Mouse (Mus musculus) forebrain, embryonic 11.5 days (tissue): ENCODE measurements around the gene Nsg2. TPM values are rescaled to one million over a fixed set of nuclear protein-coding genes. Genes with fewer than 3 reads are reported as not detected.
"Not testable (repeated sequence)": the region's sequence is repeated elsewhere in the genome, so short reads cannot be mapped to it uniquely, and the experiment has no call there.

Experiments
- ATAC-seq: fragments of 200-750 bp; cut with Nextera tagmentation; replicated peaks from 2 replicates; pipeline ENCODE4 v1.8.0; 2017; ENCODE audit warnings: moderate TSS enrichment; ENCODE audit not compliant: low FRiP score
- DNase-seq: peaks from one replicate; pipeline ENCODE4 v3.0.0-alpha.2; 2017; ENCODE audit warnings: low spot score
- H3K27ac ChIP-seq: fragments of 300-500 bp; sonication (generic); 2 replicates; pipeline ENCODE4 v1.5.1; 2014; ENCODE audit warnings: low read depth, low read length
- H3K27me3 ChIP-seq: fragments of 300-500 bp; sonication (generic); 2 replicates; pipeline ENCODE4 v1.6.1; 2014; ENCODE audit warnings: mild to moderate bottlenecking, low read length, mixed read lengths; ENCODE audit not compliant: control insufficient read depth, insufficient read depth
- H3K36me3 ChIP-seq: fragments of 300-500 bp; sonication (generic); 2 replicates; pipeline ENCODE4 v1.6.1; 2014; ENCODE audit warnings: mild to moderate bottlenecking, low read length, moderate library complexity, mixed read lengths; ENCODE audit not compliant: control insufficient read depth, insufficient read depth
- H3K4me1 ChIP-seq: fragments of 300-500 bp; sonication (generic); replicated peaks from 2 replicates; pipeline ENCODE4 v1.6.1; 2014; ENCODE audit warnings: low read length, mixed read lengths; ENCODE audit not compliant: control insufficient read depth, insufficient read depth
- H3K4me2 ChIP-seq: fragments of 300-500 bp; sonication (generic); 2 replicates; pipeline ENCODE4 v1.6.1; 2014; ENCODE audit warnings: low read depth, mild to moderate bottlenecking, low read length, moderate library complexity, mixed read lengths; ENCODE audit not compliant: severe bottlenecking
- H3K4me3 ChIP-seq: fragments of 300-500 bp; sonication (generic); 2 replicates; pipeline ENCODE4 v1.5.1; 2014; ENCODE audit warnings: low read depth, low read length
- H3K9ac ChIP-seq: fragments of 300-500 bp; sonication (generic); 2 replicates; pipeline ENCODE4 v1.6.1; 2014; ENCODE audit warnings: low read length
- H3K9me3 ChIP-seq: fragments of 300-500 bp; sonication (generic); 2 replicates; pipeline ENCODE4 v1.6.1; 2016; ENCODE audit warnings: low read length, mixed read lengths; ENCODE audit not compliant: control insufficient read depth
- WGBS: fragments of 180-500 bp; shearing (Covaris S2); extraction: QIAGEN DNeasy Blood & Tissue Kit; methylation state at CpG from one replicate; pipeline ENCODE4 v1.1.7; 2014; 5-methylcytosine and 5-hydroxymethylcytosine counted together
- polyA plus RNA-seq: library from polyadenylated mRNA; unstranded; fragments of >200 nt; fragmentation: Nextera tagmentation; extraction: Ambion mirVana; gene quantifications from 2 replicates; pipeline ENCODE4 v1.2.1, GENCODE M21; 2014

The Nsg2 gene
- polyA plus RNA-seq, 1 experiment from 2014 or later = 24.9 TPM

DNA sequence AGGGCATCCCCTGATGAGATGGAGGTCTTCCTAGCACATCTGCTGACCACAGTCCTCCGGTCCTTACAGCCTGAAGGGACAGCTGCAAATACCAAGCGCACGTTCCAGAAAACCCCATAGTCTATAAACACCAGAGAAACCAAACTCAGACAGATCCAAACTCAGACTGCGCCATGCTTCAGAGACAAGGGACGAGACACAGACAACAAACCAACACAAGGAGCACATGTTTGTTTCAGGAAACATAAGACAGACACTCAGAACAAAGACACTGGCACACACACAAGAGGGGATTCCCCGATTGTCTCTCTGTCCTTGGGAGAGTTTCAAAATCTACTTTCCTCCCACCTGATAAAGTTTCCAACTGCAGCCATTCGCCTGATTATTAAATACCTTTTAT, 18.4 kb upstream of the Nsg2 start:
- DNase-seq (no peak), ATAC-seq (no peak)
- Histone ChIP-seq H3K9ac (no peak overlapping the region), H3K27ac (no peak overlapping the region), H3K4me2 (no peak overlapping the region), H3K9me3 (no peaks in the 10 kb centered on the region; the same call in 1 of the 2 replicates), H3K27me3 (no peaks in the 10 kb centered on the region), H3K4me3 (no peak overlapping the region), H3K4me1 (no peaks in the 10 kb centered on the region), H3K36me3 (no peaks in the 10 kb centered on the region)
- WGBS = 91% methylated on average over 7 of the region's 7 CpGs

DNA sequence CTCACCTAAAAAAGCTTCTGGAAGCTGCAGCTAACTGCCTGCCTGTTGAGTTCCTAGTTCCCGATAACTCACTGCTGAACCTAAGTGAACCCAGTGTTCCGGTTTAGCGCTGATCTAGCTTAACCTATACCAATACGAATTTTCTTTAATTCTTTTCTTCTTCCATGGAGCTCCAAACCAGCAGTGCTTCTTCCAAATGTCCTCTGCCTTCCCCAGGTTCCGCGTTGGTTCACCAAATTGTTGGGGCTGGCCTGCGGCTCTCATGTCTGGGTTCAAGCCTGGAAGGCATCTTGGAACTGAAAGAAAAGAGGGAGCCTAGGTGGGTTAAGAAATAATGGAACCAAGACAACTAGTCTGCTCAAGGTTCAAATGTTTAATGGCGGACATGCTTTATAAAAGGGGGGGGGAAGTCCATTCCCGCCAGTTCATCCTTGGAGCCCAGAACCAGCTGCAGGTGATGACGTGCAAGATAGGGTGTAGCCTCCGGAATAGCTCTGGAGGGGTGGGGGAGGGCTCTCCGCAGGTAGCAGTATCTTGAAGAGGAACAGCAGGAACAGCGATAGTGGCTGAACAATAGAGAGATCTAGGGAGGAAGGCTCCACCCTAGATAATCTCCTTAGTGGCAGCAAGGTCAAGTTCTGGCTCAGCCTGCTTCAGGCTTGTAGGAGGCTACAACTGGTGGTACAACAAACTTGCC, 17.9 kb upstream of the Nsg2 start:
- H3K4me3 ChIP-seq, H3K9me3 ChIP-seq, H3K36me3 ChIP-seq, H3K9ac ChIP-seq, ATAC-seq, H3K4me2 ChIP-seq, H3K4me1 ChIP-seq, H3K27ac ChIP-seq, H3K27me3 ChIP-seq, DNase-seq: not testable (repeated sequence)
- 85% methylated on average over 13 of the region's 13 CpGs for WGBS

DNA sequence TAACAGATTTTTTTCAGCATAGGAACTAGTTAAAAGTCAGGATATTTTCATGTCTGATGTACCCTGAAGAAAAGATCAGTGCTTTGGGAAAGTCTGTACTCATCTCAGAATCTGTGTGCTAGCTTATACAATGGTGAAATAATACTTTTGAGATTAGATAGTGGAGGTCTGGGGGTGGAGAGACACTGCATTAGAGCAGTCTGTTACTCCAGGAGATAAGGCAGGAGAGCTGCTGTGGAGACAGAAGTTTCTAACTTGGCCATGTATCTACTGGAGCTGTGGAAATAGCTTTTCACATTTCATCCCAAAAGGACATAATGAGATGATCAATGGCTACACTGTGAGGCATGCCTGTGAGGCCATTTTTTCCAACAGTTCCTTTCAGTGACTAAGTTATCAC, 17.0 kb upstream of the Nsg2 start:
- no peak overlapping the region for H3K27ac ChIP-seq
- H3K27me3 ChIP-seq = no peaks in the 10 kb centered on the region
- DNase-seq = no peak
- H3K36me3 ChIP-seq = no peaks in the 10 kb centered on the region
- no peak overlapping the region for H3K9ac ChIP-seq
- no peak for ATAC-seq
- no peaks in the 10 kb centered on the region for H3K4me1 ChIP-seq
- no peak overlapping the region for H3K4me3 ChIP-seq
- H3K9me3 ChIP-seq = no peaks in the 10 kb centered on the region; the same call in 1 of the 2 replicates
- H3K4me2 ChIP-seq = no peak overlapping the region

DNA sequence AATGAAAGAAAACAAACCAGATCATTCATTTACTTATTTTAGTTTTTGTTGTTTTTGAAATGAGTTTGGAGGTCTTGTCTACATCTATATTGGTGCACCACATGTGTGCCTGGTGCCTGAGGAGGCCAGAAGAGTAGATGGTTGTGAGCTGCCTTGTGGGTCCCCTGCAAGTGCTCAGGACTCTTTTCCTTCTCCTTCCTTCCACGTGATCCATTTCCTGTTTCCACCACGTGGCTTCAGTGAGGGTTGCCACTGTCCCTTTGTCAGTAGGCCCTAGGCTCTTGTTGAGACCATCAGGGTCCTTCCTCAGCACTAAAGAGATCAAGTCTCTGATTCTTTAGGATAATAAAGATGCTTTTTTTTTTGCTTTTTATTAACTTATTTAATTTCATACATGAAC, 15.5 kb upstream of the Nsg2 start:
- Histone ChIP-seq H3K27ac (no peak overlapping the region), H3K36me3 (no peaks in the 10 kb centered on the region), H3K9me3 (no peaks in the 10 kb centered on the region; the same call in 1 of the 2 replicates), H3K4me1 (no peaks in the 10 kb centered on the region), H3K4me2 (no peak overlapping the region), H3K27me3 (no peaks in the 10 kb centered on the region), H3K9ac (no peak overlapping the region), H3K4me3 (no peak overlapping the region)
- DNase-seq (no peak), ATAC-seq (no peak)
- 82% methylated on average over 2 of the region's 2 CpGs for WGBS

DNA sequence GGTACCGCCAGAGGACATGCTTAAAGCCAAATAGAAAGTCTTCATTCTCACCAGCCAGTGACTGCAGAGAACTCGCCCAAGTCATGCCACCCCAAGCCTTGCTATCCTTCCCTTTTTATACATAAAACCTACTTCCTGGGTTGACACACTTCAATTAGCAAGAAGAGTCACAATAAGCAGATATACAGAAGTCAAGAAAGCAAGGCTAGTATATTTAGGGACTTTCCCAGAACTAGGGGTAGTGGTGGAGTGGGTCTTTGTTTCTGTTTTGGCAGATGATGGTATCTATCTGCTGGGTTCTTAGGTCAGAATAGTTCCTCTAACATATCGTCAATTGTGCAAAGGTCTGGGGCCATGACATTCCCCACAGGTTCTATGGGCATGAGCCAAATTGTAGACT, 7.7 kb upstream of the Nsg2 start:
- Histone ChIP-seq H3K4me3 (no peak overlapping the region), H3K4me2 (no peak overlapping the region), H3K4me1 (no peaks in the 10 kb centered on the region), H3K27me3 (no peaks in the 10 kb centered on the region), H3K27ac (no peak overlapping the region), H3K9me3 (no peaks in the 10 kb centered on the region), H3K36me3 (no peaks in the 10 kb centered on the region), H3K9ac (no peak overlapping the region)
- WGBS = 87% methylated on average over 3 of the region's 3 CpGs
- ATAC-seq (no peak), DNase-seq (no peak)

DNA sequence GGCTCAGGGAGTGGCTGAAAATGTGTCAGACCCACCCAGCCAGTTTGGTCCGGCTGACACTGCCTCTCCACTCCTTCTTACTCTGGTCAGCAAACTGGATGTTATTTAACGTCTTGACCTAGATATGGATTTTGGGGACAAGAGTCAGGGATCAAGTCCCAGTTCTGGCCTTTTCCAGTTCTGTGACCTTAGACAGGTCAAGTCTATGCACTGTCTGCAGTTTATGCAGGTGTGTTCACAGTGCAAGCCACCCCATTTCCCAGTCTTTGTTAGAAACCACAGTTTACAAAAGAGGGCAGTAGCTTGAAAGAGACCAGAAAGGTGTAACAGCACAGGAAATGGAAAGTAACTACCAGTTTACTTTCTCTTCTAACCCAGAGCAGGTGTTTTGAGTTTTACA, 547 bp upstream of the Nsg2 start:
- Histone ChIP-seq H3K4me2 (no peak overlapping the region), H3K36me3 (no peaks in the 10 kb centered on the region), H3K27me3 (no peaks in the 10 kb centered on the region), H3K9me3 (no peaks in the 10 kb centered on the region), H3K4me1 (peaks cover 19% of the 10 kb centered on the region), H3K4me3 (no peak overlapping the region), H3K27ac (no peak overlapping the region), H3K9ac (no peak overlapping the region)
- DNase-seq (no peak), ATAC-seq (no peak)
- WGBS = 52% methylated on average over 2 of the region's 2 CpGs

DNA sequence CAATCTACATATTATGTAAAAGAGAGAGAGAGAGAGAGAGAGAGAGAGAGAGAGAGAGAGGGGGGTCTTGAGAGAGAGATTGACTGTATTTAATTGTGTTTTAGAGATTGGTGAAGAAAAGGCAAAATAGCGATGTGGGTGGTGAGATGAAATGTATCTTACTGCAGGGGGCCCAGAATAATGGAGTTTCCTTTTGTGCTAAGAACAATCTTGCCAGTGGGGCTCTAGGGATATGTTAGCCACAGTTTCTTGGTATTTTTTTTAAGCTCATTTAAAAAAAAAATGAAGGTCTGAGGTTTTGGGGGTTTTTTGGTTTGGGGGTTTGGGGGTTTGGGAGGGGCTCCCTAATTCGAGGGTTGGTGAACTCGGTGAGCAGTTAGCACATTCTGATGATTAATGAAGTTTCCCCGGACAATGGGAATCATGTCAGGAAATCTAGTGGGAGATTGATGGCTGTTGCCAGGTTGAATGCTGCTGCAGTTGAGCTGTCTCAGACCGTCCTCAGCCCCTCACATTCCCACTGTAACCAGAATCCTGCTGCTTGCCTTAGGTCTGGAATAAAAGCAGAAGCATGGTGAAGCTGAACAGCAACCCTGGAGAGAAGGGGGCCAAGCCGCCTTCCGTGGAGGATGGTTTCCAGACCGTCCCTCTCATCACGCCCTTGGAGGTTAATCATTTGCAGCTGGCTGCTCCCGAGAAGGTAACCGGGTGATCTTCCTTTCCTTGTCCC, 1.1 kb downstream of the Nsg2 start:
- DNase-seq = no peak

DNA sequence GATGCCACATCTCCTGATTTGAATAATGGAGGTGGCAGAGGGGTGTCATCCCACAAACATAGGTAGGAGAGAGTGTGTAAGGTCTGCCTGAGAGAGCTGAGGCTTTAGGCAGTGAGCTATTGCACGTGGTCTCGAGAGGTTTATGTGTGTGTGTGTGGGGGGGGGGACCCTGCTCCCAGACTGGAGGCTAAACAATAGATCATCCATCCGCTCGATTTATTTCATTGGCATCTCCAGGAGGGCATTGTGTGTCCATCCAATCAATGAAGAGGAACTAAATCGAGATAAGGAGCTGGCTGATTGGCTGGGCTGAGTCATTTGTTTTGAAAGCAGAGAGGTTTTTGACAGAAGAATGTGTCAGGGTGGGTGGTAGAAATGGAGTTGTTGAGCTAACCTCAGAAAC, 2.4 kb downstream of the Nsg2 start:
- peak overlapping the region; percentile 25; the same call in 1 of the 2 replicates for H3K27ac ChIP-seq
- ATAC-seq (peak; percentile 74), DNase-seq (peak; percentile 55)
- H3K9me3 ChIP-seq = peaks cover 7% of the 10 kb centered on the region; the same call in 1 of the 2 replicates
- H3K9ac ChIP-seq = peak overlapping the region; percentile 58
- H3K27me3 ChIP-seq = no peaks in the 10 kb centered on the region
- peak overlapping the region; percentile 30 for H3K4me3 ChIP-seq
- WGBS = 2% methylated on average over 5 of the region's 5 CpGs
- H3K36me3 ChIP-seq = peaks cover 2% of the 10 kb centered on the region; the same call in 1 of the 2 replicates
- H3K4me1 ChIP-seq = peaks cover 19% of the 10 kb centered on the region
- peak overlapping the region; percentile 52 for H3K4me2 ChIP-seq

More for the DNA sequence above, 1.1 kb downstream of the Nsg2 start:
- Histone ChIP-seq H3K4me1 (peaks cover 19% of the 10 kb centered on the region), H3K4me2 (peak overlapping the region; percentile 52), H3K9ac (peak overlapping the region; percentile 58), H3K27me3 (no peaks in the 10 kb centered on the region), H3K9me3 (no peaks in the 10 kb centered on the region), H3K36me3 (peaks cover 2% of the 10 kb centered on the region; the same call in 1 of the 2 replicates), H3K27ac (peak overlapping the region; percentile 62), H3K4me3 (peak overlapping the region; percentile 30)
- 4% methylated on average over 11 of the region's 11 CpGs for WGBS
- no peak for ATAC-seq
